Mouse (Mus musculus): Measurements from ENCODE around the gene Add2. TPM values are rescaled to one million over a fixed set of nuclear protein-coding genes. Genes with fewer than 3 reads are reported as not detected.

The Add2 gene
- polyA plus RNA-seq (2014; fragmentation: Illumina TruSeq; extraction: RNeasy Lipid Tissue Mini Kit (QIAGEN cat#74804); ENCODE audit: low read depth, low replicate concordance) = 0.58 TPM

DNA sequence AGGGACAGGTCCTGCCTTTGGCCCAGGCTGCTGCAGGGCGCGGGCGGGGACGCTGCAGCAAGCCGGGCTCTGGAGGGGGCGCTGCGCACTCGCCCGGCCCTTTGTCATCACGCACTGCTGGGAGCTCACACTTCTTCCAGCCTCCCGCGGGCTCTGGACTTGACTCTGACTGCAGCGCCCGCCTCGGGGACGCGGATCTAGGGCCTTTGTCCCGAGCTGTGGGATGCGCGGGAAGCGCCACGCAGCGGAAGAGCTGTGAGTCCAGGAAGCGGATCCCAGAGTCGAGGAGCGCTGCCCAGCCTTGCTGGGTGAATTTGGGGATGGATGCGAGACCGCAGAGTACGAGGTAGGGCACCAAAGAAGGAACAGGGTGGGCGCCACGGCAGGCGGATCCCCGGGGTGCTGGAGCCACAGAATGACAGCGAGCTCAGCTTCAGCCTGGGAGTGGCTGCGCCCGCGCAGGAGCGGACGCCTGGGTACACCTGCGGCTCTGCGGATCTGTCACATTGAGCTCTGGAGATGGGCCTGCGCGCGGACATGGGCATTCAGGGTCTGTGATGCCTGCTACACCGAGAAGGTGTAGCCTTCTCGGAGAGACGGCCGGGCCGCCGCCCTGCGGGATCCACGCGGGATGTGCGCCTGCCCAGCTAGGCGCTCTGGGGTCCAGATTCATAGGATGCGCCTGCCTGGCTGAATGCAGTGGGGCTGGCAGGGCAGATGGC is at the start of gene Add2:
Add2 (plus strand) TSS at position 81 of the 722 bp plus-strand sequence.

DNA sequence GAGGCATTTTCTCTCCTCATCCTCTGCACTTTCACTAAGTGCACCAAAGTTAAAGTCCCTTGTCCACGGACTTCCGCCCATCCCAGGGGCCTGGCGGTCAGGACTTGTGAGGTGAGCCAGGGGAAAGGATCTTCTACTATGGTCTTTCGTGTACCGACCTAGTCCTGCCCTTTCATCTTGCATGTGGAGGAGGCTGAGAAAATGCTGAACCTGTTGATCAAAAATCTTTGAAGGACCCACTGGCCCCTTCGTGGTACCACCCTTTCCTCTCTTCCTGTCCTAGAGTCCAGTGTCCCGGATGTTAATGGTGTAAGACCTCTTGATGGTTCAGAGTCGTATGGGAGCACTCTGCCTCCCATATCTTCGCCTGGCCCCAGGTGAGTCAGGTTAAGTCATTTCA is 12.6 kb upstream of the Add2 start, which contains the start of gene Figla:
Figla (plus strand) TSS at position 301 of the 400 bp plus-strand sequence.

Other genes with a start within 250 kb of the Add2 start
- not detected for gene Nat8f6, start 207.7 kb upstream of the Add2 start, polyA plus RNA-seq (2014; fragmentation: Illumina TruSeq; extraction: RNeasy Lipid Tissue Mini Kit (QIAGEN cat#74804); ENCODE audit: low read depth, low replicate concordance)
- gene Nat8f5, start 207.7 kb upstream of the Add2 start, polyA plus RNA-seq (2014; fragmentation: Illumina TruSeq; extraction: RNeasy Lipid Tissue Mini Kit (QIAGEN cat#74804); ENCODE audit: low read depth, low replicate concordance) = 3.0 TPM
- 0.93 TPM for gene Nat8, start 196.6 kb upstream of the Add2 start, polyA plus RNA-seq (2014; fragmentation: Illumina TruSeq; extraction: RNeasy Lipid Tissue Mini Kit (QIAGEN cat#74804); ENCODE audit: low read depth, low replicate concordance)
- not detected for gene Nat8f2, start 159.5 kb upstream of the Add2 start, polyA plus RNA-seq (2014; fragmentation: Illumina TruSeq; extraction: RNeasy Lipid Tissue Mini Kit (QIAGEN cat#74804); ENCODE audit: low read depth, low replicate concordance)
- gene Nat8f4, start 123.8 kb upstream of the Add2 start, polyA plus RNA-seq (2014; fragmentation: Illumina TruSeq; extraction: RNeasy Lipid Tissue Mini Kit (QIAGEN cat#74804); ENCODE audit: low read depth, low replicate concordance) = 30.4 TPM
- 160 TPM for gene Tprkb, start 116.8 kb upstream of the Add2 start, polyA plus RNA-seq (2014; fragmentation: Illumina TruSeq; extraction: RNeasy Lipid Tissue Mini Kit (QIAGEN cat#74804); ENCODE audit: low read depth, low replicate concordance)
- gene Nat8f1, start 113.0 kb upstream of the Add2 start, polyA plus RNA-seq (2014; fragmentation: Illumina TruSeq; extraction: RNeasy Lipid Tissue Mini Kit (QIAGEN cat#74804); ENCODE audit: low read depth, low replicate concordance) = 8.5 TPM
- 217 TPM for gene Dusp11, start 67.0 kb upstream of the Add2 start, polyA plus RNA-seq (2014; fragmentation: Illumina TruSeq; extraction: RNeasy Lipid Tissue Mini Kit (QIAGEN cat#74804); ENCODE audit: low read depth, low replicate concordance)
- not detected for gene Figla, start 12.5 kb upstream of the Add2 start, polyA plus RNA-seq (2014; fragmentation: Illumina TruSeq; extraction: RNeasy Lipid Tissue Mini Kit (QIAGEN cat#74804); ENCODE audit: low read depth, low replicate concordance)
- gene Tgfa, start 166.5 kb downstream of the Add2 start, polyA plus RNA-seq (2014; fragmentation: Illumina TruSeq; extraction: RNeasy Lipid Tissue Mini Kit (QIAGEN cat#74804); ENCODE audit: low read depth, low replicate concordance) = 15.7 TPM

Measured in adrenal gland, adult 10 weeks (tissue).